Mouse (Mus musculus): ENCODE data around the gene Nucb1. TPM values are rescaled to one million over a fixed set of nuclear protein-coding genes. Genes with fewer than 3 reads are reported as not detected.
"Not testable (repeated sequence)": the region's sequence is repeated elsewhere in the genome, so short reads cannot be mapped to it uniquely, and the experiment has no call there.

The Nucb1 gene
- total RNA-seq, 2 experiments from 2014 or later, result 129 to 143 TPM

GRCm38 (mm10) chr7:45488293-45489204 is 21.7 kb downstream of the Nucb1 start, which contains the start of gene Dhdh:
TSS of gene Dhdh (minus strand) at chr7:45488805.
- peak; percentile 79 to 88 for DNase-seq

- no peak for DNase-seq
Measured at GRCm38 (mm10) chr7:45487861-45488292, 22.3 kb downstream of the Nucb1 start.

- DNase-seq, result no peak
Measured at GRCm38 (mm10) chr7:45486761-45487415, 23.3 kb downstream of the Nucb1 start, which contains the start of gene Gm45808. TSS of gene Gm45808 (minus strand) at chr7:45486811.

- DNase-seq, result no peak
Measured at GRCm38 (mm10) chr7:45486158-45486557, 24.0 kb downstream of the Nucb1 start.

- not testable (repeated sequence) for DNase-seq
Measured at GRCm38 (mm10) chr7:45484985-45485384, 25.2 kb downstream of the Nucb1 start.

- DNase-seq, result no peak
Measured at GRCm38 (mm10) chr7:45482166-45482565, 28.0 kb downstream of the Nucb1 start.

GRCm38 (mm10) chr7:45481374-45481927 is 28.8 kb downstream of the Nucb1 start, which contains the start of gene Tulp2:
TSS of gene Tulp2 (plus strand) at chr7:45481877.
- DNase-seq, result peak; percentile 69 to 80

GRCm38 (mm10) chr7:45480310-45480709 is 29.9 kb downstream of the Nucb1 start:
- not testable (repeated sequence) for DNase-seq

GRCm38 (mm10) chr7:45478774-45479173 is 31.4 kb downstream of the Nucb1 start:
- no peak for DNase-seq

- peak; percentile 69 to 80 for DNase-seq
Measured at GRCm38 (mm10) chr7:45477003-45477402, 33.2 kb downstream of the Nucb1 start.

GRCm38 (mm10) chr7:45476453-45476852 is 33.8 kb downstream of the Nucb1 start:
- no peak for DNase-seq

GRCm38 (mm10) chr7:45475291-45475969 is 34.8 kb downstream of the Nucb1 start:
- DNase-seq, result no peak

- peak; percentile 70 to 89 for DNase-seq
Measured at GRCm38 (mm10) chr7:45470869-45471268, 39.3 kb downstream of the Nucb1 start.

- DNase-seq, result no peak
Measured at GRCm38 (mm10) chr7:45467090-45467670, 43.0 kb downstream of the Nucb1 start.

- peak; percentile 97 to 98 for DNase-seq
Measured at GRCm38 (mm10) chr7:45466283-45467089, 43.7 kb downstream of the Nucb1 start, which contains the start of gene Bax. TSS of gene Bax (minus strand) at chr7:45466898.

- peak in 1 of 2 experiments; percentile 18 for DNase-seq
Measured at GRCm38 (mm10) chr7:45465549-45465948, 44.7 kb downstream of the Nucb1 start.

- DNase-seq, result no peak
Measured at GRCm38 (mm10) chr7:45465112-45465511, 45.1 kb downstream of the Nucb1 start.

GRCm38 (mm10) chr7:45463987-45464778 is 46.0 kb downstream of the Nucb1 start:
- DNase-seq, result no peak

- DNase-seq, result not testable (repeated sequence)
Measured at GRCm38 (mm10) chr7:45462868-45463267, 47.3 kb downstream of the Nucb1 start.

- no peak for DNase-seq
Measured at GRCm38 (mm10) chr7:45462325-45462724, 47.9 kb downstream of the Nucb1 start.
